Mouse (Mus musculus): ENCODE data around the gene Lztr1.

The Lztr1 gene

DNA sequence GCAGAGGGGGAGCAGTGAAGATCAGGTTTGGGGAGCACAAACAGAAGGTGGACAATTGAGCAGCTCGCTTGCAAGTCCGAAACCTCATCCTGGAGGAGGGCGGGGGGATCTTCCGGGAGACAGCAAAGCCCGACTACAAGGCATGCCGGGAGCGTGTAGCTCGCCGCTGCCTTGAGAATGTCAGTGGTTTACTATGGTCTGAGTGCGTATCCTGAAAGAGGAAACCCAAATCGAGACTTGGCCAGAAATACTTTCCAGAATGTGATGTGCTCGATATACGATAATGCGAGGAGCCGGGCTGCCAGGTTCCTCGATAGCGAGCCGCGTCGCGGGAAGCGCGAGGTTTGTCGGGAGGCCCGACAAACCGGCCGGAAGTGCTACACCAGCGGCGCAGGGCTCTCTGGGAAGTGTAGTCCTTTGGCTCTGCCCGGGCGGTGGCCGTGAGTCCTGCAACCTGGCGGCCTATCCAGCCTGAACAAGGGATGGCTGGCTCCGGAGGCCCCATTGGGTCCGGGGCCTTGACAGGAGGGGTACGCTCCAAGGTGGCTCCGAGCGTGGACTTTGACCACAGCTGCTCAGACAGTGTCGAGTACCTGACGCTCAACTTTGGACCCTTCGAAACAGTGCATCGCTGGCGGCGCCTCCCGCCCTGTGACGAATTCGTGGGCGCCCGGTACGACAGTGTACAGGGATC is at the start of gene Lztr1:
Lztr1 (plus strand) TSS at position 143 of the 694 bp plus-strand sequence.
- peak; percentile 47 for DNase-seq (ENCODE audit: low spot score)

GRCm38 (mm10) chr16:17460254-17460653 is 48.2 kb upstream of the Lztr1 start:
- no peak for DNase-seq (ENCODE audit: low spot score)

DNA sequence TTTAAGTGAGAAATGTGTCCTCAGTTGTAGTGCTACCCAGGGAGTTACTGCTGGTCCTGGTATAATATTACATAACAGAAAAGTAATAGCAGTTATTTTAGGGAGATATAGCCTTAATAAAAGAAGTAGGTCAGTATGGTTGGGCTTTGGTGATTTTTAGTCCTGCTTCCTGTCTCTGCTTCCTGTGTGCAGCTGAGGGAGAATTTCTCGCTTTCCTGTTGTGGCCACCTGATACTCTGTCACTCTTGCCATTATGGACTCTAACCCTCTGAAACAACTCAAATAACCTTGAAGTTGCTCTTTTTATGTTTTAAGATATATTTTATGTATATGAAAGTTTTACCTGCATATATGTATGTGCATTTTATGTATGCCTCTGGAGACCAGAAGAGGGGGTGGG is 46.9 kb upstream of the Lztr1 start:
- DNase-seq (ENCODE audit: low spot score), result no peak

DNA sequence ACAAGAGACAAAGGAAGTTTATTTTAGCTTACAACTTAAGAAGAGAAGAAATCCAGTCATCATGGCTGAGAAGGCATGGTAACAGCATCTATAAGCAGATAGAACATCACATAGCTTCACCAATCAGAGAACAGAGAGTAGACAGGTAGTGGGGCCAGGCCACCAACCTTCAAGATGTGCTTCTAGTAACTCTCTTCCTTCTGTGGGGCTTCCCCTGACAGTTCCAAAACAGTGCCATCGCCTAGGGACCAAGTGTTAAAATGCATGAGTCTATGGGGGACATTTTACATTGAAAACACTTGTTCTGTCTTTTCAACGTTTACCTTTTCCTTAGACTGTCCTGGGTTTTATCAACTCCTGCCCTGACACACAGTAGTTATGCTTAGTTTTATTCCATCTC is 45.3 kb upstream of the Lztr1 start:
- DNase-seq (ENCODE audit: low spot score), result no peak

DNA sequence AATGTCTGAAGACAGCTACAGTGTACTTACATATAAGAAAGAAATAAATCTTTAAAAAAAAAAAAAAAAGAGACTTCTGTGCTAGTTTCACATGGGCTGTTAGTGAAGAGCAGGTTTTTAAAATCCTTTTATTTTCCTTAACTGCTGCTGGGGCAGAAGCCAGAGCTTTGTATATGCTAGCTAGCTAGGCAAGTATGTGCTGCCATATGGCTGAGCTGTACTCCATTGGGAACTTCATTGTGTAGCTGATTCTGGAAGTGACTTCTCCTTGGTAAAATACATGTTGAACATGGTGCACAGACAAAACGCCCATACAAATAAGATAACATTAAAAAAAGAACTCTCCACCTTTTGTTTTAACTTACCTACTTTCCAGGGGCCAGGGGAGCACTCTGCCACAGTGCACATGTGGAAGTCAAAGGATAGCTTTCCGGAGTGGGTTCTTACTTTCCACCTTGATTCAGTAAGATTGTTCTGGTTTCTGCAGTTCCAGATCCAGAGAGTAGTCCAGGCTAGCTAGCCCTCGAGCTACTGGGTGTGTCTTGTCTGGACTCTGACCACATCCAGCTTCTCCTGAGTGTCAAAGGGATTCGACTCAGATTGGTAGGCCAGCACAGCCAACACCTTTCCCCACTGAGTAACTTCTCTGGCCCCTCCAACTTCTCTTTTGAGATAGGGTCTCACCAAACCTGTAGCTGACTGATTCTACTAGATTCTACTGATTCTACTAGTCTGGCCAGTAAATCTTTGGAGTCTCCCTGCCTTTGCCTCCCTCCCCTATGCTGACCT is 41.4 kb upstream of the Lztr1 start:
- no peak for DNase-seq (ENCODE audit: low spot score)

DNA sequence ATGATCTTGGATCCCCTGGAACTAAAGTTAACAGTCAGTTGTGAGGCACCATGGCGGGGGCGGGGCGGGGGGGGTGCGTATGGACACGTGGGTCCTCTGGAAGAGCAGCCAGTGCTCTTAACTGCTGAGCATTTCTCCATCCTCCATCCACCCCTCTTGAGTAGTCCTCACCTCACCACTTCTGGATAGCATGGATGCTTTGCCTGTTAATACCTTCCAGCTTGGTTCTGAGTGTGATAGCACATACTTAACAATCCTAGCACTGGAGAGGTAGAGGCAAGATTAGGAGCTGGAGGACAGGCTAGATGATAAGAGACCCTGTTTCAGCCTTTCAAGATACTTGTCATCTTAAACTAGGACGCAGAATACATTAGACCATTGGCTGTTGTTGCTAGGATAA is 36.0 kb upstream of the Lztr1 start:
- no peak for DNase-seq (ENCODE audit: low spot score)

- DNase-seq (ENCODE audit: low spot score), result no peak
These were observed 34.4 kb upstream of the Lztr1 start for GRCm38 (mm10) chr16:17474091-17474490.

DNA sequence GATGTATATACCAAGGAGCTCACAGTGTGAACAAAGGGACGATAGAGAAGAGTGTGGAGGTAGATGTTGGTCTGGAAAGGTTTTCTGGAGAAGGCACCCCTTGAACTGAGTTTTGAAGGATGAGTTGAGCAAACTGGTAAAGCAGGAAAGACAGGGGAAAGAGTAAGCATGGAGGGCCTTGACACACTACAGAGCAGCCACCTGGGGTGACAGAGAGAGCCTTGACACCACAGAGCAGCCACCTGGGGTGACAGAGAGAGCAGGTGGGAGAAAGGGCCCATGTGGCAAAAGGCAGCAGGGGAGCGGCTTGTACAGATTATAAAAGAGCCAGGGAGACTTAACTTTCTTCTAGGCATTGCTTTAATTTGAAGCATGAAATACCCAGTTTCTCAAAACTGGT is 33.7 kb upstream of the Lztr1 start:
- DNase-seq (ENCODE audit: low spot score), result no peak

GRCm38 (mm10) chr16:17475326-17475725 is 33.2 kb upstream of the Lztr1 start:
- DNase-seq (ENCODE audit: low spot score), result no peak

- DNase-seq (ENCODE audit: low spot score), result no peak
These were observed 30.1 kb upstream of the Lztr1 start for GRCm38 (mm10) chr16:17478331-17478943.

DNA sequence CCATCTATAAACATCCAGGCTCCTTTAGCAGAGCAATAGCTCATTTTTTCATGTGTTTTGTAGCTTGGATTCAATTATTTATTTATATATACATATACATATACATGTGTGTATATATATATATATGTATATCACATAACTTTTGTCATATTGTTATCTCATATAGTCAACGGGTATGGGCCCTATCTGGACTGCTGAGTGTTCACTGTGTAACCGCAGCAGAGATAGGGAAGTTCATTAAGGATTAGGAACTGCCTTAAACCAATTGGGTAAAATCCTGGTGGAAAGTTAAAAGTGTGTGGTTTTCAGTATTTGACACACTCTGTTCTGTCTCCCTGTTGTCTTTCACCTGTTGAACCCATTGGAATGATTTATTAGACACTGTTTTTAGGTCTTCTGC is 27.0 kb upstream of the Lztr1 start:
- DNase-seq (ENCODE audit: low spot score), result no peak

DNA sequence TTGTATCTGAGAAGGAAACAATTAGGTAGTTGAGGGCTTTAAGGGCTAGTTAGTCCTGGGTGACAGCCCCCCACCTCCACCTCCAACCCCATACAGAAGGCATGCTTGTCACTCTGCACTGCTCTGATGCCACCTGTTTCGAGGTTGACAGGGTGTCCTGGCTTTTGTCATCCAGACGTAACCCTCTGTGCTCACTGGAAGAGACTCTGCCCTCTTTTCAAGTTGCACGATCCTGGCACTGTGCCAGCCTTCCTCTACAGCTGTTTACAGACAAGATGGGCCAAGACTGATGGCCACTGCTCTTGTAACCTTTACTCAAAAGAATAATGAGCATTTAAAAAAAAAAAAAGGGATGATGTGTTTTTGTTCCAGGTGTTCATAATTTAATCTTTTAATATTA is 22.0 kb upstream of the Lztr1 start:
- no peak for DNase-seq (ENCODE audit: low spot score)

GRCm38 (mm10) chr16:17488478-17489468 is 19.7 kb upstream of the Lztr1 start:
- DNase-seq (ENCODE audit: low spot score), result no peak

GRCm38 (mm10) chr16:17489469-17490111 is 18.9 kb upstream of the Lztr1 start, which contains the start of gene Aifm3:
Gene Aifm3, plus strand, starts transcription at chr16:17489611.
- DNase-seq (ENCODE audit: low spot score), result no peak

- no peak for DNase-seq (ENCODE audit: low spot score)
These were observed 17.3 kb upstream of the Lztr1 start for GRCm38 (mm10) chr16:17491154-17491553.

- DNase-seq (ENCODE audit: low spot score), result no peak
These were observed 16.5 kb upstream of the Lztr1 start for GRCm38 (mm10) chr16:17491896-17492561.

GRCm38 (mm10) chr16:17496499-17497305 is 11.8 kb upstream of the Lztr1 start:
- no peak for DNase-seq (ENCODE audit: low spot score)

DNA sequence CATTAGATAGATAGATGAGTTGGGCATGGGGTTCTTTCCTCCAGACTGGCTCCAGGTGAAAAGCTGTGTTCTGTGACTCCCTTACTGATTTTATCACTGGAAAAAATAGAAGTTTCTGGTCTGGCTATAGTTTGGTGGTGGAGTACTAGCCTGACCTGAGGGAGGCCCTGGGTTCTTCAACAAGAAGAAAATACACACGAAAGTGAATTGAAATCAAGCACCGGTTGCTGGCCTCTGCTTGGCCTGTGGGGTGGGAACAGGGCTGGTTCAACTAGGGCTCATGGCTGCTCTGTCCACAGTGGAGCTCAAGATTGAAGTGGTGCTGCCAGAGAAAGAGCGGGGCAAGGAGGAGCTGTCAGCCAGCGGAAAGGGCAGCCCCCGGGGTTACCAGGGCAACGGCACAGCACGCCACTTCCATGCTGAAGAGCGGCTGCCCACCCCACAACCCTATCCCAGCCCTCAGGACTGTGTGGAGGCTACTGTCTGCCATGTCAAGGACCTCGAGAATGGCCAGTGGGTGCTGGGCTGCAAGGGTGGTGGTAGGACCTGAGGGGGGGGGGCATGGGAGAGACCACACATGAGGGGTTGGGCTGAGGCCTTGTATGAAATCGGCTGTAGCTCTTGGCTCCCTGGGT is 9.1 kb upstream of the Lztr1 start:
- no peak for DNase-seq (ENCODE audit: low spot score)

- DNase-seq (ENCODE audit: low spot score), result no peak
These were observed 5.8 kb upstream of the Lztr1 start for GRCm38 (mm10) chr16:17502681-17503080.

Measured in urinary bladder, postnatal 10 days (tissue).